Mouse (Mus musculus) 416B (cell line): ENCODE data around the gene B4galt2.

Source experiments
- DNase-seq: peaks from one replicate; pipeline ENCODE4 v3.0.0; 2011; ENCODE audit warnings: low read depth

Gene B4galt2

GRCm38 (mm10) chr4:117906196-117906595 lies 22.9 kb upstream of the B4galt2 start:
- no peak for DNase-seq

GRCm38 (mm10) chr4:117904761-117905160 lies 21.5 kb upstream of the B4galt2 start:
- no peak for DNase-seq

- DNase-seq, result no peak
Measured at GRCm38 (mm10) chr4:117904094-117904493, 20.8 kb upstream of the B4galt2 start.

- no peak for DNase-seq
Measured at GRCm38 (mm10) chr4:117898111-117898510, 14.8 kb upstream of the B4galt2 start.

GRCm38 (mm10) chr4:117896031-117896430 lies 12.7 kb upstream of the B4galt2 start:
- DNase-seq, result no peak

GRCm38 (mm10) chr4:117895339-117895738 lies 12.1 kb upstream of the B4galt2 start:
- DNase-seq, result no peak

GRCm38 (mm10) chr4:117894601-117895000 lies 11.3 kb upstream of the B4galt2 start:
- no peak for DNase-seq

- DNase-seq, result peak; percentile 64
Measured at GRCm38 (mm10) chr4:117893376-117893775, 10.1 kb upstream of the B4galt2 start.

- peak; percentile 94 for DNase-seq
Measured at GRCm38 (mm10) chr4:117891738-117892161, 8.5 kb upstream of the B4galt2 start, which contains the start of gene Dph2. Gene Dph2, minus strand, starts transcription at chr4:117892032.

GRCm38 (mm10) chr4:117890750-117891149 lies 7.5 kb upstream of the B4galt2 start:
- DNase-seq, result no peak

GRCm38 (mm10) chr4:117890031-117890430 lies 6.7 kb upstream of the B4galt2 start:
- DNase-seq, result no peak

GRCm38 (mm10) chr4:117889471-117889870 lies 6.2 kb upstream of the B4galt2 start:
- no peak for DNase-seq

- no peak for DNase-seq
Measured at GRCm38 (mm10) chr4:117887920-117888319, 4.6 kb upstream of the B4galt2 start.

- DNase-seq, result peak; percentile 85
Measured at GRCm38 (mm10) chr4:117887133-117887532, 3.8 kb upstream of the B4galt2 start, which contains the start of gene Atp6v0b. Gene Atp6v0b, minus strand, starts transcription at chr4:117887333.

GRCm38 (mm10) chr4:117886644-117887043 lies 3.4 kb upstream of the B4galt2 start:
- DNase-seq, result peak; percentile 62

GRCm38 (mm10) chr4:117885994-117886393 lies 2.7 kb upstream of the B4galt2 start:
- DNase-seq, result no peak

GRCm38 (mm10) chr4:117885093-117885492 lies 1.8 kb upstream of the B4galt2 start:
- DNase-seq, result no peak

- no peak for DNase-seq
Measured at GRCm38 (mm10) chr4:117884146-117884545, 859 bp upstream of the B4galt2 start.

GRCm38 (mm10) chr4:117878703-117879102 lies 4.6 kb downstream of the B4galt2 start:
- no peak for DNase-seq

GRCm38 (mm10) chr4:117878301-117878700 lies 5.0 kb downstream of the B4galt2 start:
- no peak for DNase-seq

GRCm38 (mm10) chr4:117873615-117874014 lies 9.7 kb downstream of the B4galt2 start:
- DNase-seq, result no peak

- no peak for DNase-seq
Measured at GRCm38 (mm10) chr4:117872471-117872886, 10.8 kb downstream of the B4galt2 start, which contains the start of gene Ccdc24. Gene Ccdc24, minus strand, starts transcription at chr4:117872557.

GRCm38 (mm10) chr4:117871787-117872186 lies 11.5 kb downstream of the B4galt2 start:
- no peak for DNase-seq

GRCm38 (mm10) chr4:117870437-117870836 lies 12.8 kb downstream of the B4galt2 start:
- DNase-seq, result no peak
